Mouse (Mus musculus) lung, adult 2 months (tissue): ENCODE results near the gene Gm20388. TPM values are rescaled to one million over a fixed set of nuclear protein-coding genes. Genes with fewer than 3 reads are reported as not detected.

ENCODE experiments used
- DNase-seq: peaks from one replicate; pipeline ENCODE4 v3.0.0; 2022
- H3K4me1 ChIP-seq: fragments of 200-500 bp; 2 replicates; pipeline ENCODE4 v1.6.1; 2011; ENCODE audit warnings: low read length; ENCODE audit not compliant: control insufficient read depth, insufficient read depth
- H3K4me3 ChIP-seq: fragments of 200-500 bp; replicated peaks from 2 replicates; pipeline ENCODE3; 2011; ENCODE audit warnings: low read depth, mild to moderate bottlenecking, control low read depth, low read length; ENCODE audit errors: extremely low read depth
- CTCF ChIP-seq: fragments of 200-500 bp; IDR thresholded peaks from 2 replicates; pipeline ENCODE4 v1.5.1; 2011; ENCODE audit warnings: mild to moderate bottlenecking, low read length, control low read depth; ENCODE audit not compliant: insufficient read depth
- POLR2A ChIP-seq: fragments of 200-500 bp; IDR thresholded peaks from 2 replicates; pipeline ENCODE4 v1.6.1; 2011; ENCODE audit warnings: low read depth, mild to moderate bottlenecking, control low read depth, low read length, borderline replicate concordance; ENCODE audit errors: extremely low read depth
- whole genome bisulfite sequencing: fragments of 180-500 bp; shearing (Covaris S2); methylation state at CpG from one replicate; pipeline ENCODE4 v1.1.7; 2018; 5-methylcytosine and 5-hydroxymethylcytosine counted together
- polyA plus RNA-seq: library from polyadenylated mRNA; depleted of rRNA; stranded (reverse); fragments of >200 nt; gene quantifications from 2 replicates; pipeline ENCODE4 v1.2.3, GENCODE M21; 2012

Gene Gm20388
- polyA plus RNA-seq, 1 experiment, result 67.8 TPM

DNA sequence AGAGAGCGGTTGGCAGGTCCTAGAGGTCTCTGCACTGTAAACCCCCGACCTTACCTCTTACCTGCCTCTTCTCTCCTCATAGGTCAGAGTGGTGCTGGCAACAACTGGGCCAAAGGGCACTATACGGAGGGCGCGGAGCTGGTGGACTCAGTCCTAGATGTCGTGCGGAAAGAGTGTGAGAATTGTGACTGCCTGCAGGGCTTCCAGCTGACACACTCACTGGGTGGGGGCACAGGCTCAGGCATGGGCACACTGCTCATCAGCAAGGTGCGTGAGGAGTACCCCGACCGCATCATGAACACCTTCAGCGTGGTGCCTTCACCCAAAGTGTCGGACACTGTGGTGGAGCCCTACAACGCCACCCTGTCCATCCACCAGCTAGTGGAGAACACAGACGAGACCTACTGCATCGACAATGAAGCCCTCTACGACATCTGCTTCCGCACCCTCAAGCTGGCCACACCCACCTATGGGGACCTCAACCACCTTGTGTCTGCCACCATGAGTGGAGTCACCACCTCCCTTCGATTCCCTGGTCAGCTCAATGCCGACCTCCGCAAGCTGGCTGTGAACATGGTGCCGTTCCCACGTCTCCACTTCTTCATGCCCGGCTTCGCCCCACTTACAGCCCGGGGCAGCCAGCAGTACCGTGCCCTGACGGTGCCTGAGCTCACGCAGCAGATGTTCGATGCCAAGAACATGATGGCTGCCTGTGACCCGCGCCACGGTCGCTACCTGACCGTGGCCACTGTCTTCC, 3510.1 kb downstream of the Gm20388 start:
- DNase-seq, result no peak
- Histone ChIP-seq H3K4me1 (no peaks in the 10 kb centered on the region), H3K4me3 (no peak overlapping the region)
- WGBS, result 90% methylated on average over 34 of the region's 34 CpGs
- TF ChIP-seq POLR2A, result no peak
- no peak for TF ChIP-seq CTCF

DNA sequence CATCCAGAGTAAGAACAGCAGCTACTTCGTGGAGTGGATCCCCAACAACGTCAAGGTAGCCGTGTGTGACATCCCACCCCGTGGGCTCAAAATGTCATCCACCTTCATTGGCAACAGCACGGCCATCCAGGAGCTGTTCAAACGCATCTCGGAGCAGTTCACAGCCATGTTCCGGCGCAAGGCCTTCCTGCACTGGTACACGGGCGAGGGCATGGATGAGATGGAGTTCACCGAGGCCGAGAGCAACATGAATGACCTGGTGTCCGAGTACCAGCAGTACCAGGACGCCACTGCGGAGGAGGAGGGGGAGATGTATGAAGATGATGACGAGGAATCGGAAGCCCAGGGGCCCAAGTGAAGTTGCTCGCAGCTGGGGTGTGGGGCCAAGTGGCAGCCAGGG, 3510.7 kb downstream of the Gm20388 start:
- TF ChIP-seq CTCF (no peak), POLR2A (no peak)
- Histone ChIP-seq H3K4me3 (no peak overlapping the region), H3K4me1 (no peaks in the 10 kb centered on the region)
- no peak for DNase-seq
- WGBS, result 85% methylated on average over 19 of the region's 19 CpGs

DNA sequence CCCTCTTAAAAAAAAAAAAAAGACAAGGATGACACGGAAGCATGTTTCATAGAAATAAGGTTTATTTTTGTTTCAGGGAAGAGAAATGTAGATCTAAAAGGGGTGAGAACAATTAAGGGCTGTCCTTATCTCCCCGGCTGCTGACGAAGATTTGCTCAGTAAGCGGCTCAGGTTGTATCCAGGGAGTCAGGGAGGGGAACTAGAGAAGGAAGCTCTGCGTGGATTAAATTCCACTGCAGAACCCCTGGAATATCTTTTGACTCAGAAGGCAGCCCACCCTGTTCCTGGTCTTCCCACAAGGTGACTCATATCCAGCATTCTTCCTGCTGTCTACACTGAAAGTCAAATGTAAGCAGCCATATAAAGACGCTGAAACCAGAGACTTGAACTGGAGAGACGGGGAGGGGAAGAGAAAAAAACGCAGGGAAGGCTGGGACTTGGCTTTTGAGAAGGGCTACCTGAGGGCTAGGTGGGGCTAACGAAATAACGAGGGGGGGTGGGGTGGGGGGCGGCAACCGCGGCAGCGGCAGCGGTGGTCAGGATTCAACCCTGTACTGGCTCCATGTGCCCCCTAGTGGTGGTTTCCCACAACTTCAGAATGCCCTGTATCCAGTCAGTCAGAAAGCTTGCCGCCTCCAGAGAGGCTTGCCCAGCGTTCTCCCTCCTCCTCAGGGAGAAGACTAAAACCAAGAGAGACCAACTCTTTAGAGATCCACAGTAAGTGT, 3511.6 kb downstream of the Gm20388 start:
- 6% methylated on average over 17 of the region's 17 CpGs for WGBS
- DNase-seq, result peak; percentile 49
- H3K4me3 ChIP-seq, result no peak overlapping the region

DNA sequence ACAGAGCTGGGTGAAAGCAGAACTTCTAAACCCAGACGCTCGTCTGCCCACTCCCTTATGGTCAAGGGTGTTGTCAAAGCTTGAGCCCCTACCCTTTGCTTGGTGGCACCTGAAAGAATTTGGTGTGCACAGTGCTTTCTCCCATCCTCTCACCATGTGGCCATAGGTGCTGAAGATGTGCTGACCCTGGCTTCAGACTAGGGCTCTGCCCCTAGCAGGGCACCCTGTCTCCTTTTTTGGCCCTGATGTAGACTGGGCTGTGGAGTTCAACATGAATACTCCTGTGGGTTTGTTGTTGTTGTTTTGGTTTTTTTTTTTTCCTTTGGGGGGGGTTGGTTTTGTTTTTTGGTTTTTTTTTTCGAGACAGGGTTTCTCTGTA, 3512.1 kb downstream of the Gm20388 start:
- TF ChIP-seq CTCF (no peak), POLR2A (no peak)
- WGBS, result 13% methylated on average over 3 of the region's 3 CpGs
- no peak overlapping the region for H3K4me3 ChIP-seq
- no peaks in the 10 kb centered on the region for H3K4me1 ChIP-seq
- no peak for DNase-seq

More for the DNA sequence above, 3511.6 kb downstream of the Gm20388 start:
- H3K4me1 ChIP-seq, result no peaks in the 10 kb centered on the region
- TF ChIP-seq CTCF, result peak; percentile 59
- TF ChIP-seq POLR2A, result no peak

DNA sequence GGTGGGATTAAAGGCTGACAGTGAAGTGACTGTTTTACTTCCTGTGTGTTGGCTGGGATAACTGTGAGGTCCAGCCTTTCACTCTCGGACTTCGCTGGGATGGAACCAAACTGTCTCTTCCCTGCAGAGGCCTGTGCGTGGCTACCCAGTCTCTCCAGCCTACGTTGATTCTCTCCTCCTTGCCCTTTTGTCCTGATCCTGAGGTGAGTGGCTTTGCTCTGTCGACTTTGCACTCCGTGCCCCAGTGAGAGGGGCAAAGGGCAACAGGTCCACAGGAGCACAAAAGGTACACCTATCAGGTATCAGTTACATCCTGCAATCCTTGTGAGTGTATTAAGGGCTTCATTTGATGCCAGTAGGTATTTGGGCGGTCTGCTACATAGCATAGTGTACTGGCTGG, 3512.8 kb downstream of the Gm20388 start, which contains the start of gene Def8:
Gene Def8 (plus strand): TSS at position 87 of the 400 bp plus-strand sequence.
- Histone ChIP-seq H3K4me3 (no peak within 1 kb of the TSS), H3K4me1 (no peaks in the 10 kb centered on the region)
- WGBS, result 71% methylated on average over 7 of the region's 7 CpGs
- TF ChIP-seq CTCF, result no peak
- no peak for TF ChIP-seq POLR2A
- DNase-seq, result no peak

DNA sequence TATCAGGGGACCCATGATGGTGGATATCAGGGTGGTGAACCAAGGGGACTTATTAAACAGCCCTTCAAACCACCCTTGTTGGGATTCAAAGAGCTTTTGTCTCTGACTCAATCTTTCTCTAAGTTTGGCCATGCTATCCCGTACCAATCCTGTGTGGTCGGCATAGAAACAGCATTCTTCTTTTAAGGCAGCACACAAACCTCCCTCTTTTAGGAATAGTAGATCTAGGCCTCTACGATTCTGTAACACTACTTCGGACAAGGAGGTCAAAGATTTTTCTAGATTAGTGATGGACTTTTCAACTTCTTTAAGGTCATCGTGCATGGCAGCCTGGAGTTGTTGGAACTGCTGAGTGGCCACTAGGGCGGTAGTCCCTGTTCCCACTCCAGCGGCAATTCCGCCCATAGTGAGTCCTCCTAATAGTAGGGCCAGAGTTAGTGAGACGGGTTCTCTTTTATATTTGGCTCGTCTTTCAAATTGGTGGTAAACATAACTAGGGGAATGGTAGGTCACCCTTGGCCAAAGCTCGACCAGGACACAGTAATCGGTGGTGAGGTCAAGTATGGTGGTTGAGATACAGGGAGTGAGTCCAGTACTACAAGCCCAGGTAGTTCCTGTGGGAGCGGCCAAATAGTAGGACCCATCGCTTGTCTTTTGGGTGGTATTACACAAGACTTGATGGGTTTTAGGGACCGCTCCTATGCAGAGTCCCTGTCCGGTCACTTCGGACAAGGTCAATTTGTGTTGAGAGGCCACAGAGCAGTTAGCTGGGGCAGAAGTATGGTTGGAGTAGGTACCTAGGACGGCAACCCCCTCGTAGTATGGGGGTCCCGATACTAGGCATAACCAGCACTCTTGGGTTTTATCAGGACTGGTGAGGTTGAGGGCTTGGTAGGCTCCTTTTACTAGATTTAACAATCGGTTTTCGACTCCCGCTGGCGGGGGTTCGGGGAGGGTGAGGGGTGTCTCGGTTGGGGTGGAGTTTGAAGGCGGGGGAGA, 3516.2 kb downstream of the Gm20388 start:
- no peak overlapping the region for H3K4me3 ChIP-seq
- 96% methylated on average over 27 of the region's 27 CpGs for WGBS
- H3K4me1 ChIP-seq, result no peaks in the 10 kb centered on the region
- no peak for DNase-seq
- TF ChIP-seq CTCF, result no peak
- no peak for TF ChIP-seq POLR2A

DNA sequence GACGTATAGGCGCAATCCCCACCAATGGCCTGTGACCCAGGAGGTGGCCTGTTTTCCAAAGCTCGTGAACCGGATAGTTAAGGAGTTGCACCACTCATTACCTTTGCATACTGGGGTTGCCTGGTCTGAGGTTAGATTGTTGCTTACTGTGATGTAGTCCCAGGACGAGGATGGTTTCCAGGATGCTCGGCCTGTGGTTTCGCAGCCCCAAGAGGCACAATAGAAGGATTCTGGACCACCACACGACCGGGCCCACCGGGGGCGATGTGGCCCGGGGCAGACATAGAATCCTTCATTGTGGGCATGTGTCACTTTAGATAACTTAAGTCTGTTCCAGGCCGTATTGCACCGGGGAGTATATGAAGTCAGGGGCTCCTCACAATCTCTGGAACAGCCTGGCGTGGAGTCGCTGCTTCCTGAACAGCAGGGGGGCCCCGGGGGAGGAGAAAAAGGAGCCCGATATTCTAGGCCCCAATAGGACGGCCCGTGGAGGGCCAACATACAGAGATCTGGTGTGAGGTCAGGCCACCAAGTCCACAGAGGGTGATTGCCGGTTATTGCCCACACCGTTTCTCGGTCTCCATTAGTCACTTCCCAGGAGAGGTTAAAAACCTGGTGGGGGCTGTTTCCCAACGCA, 3517.1 kb downstream of the Gm20388 start:
- TF ChIP-seq CTCF (no peak), POLR2A (no peak)
- no peaks in the 10 kb centered on the region for H3K4me1 ChIP-seq

DNA sequence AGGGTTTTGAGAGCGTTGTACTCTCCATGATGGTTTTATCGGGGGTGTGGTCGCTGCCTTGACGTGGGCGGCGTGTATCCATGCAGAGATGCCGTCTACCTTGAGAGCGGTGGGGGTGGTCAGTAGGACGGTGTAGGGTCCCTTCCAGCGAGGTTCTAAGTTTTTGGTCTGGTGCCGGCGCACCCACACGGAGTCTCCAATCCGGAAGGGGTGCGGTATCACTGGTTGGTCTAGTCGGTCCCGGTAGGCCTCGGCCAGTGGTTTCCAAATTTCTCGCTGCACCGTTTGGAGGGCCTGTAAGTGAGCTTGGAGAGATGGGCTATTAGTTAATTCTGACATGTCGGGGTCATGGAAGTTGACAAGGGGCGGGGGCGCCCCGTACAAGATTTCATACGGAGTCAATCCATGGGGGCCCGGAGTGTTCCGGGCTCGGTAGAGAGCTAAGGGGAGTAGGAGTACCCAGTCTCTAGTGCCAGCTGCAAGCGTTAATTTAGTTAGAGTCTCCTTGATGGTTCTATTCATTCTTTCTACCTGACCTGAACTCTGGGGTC, 3517.8 kb downstream of the Gm20388 start:
- TF ChIP-seq POLR2A (no peak), CTCF (no peak)
- 98% methylated on average over 29 of the region's 29 CpGs for WGBS
- DNase-seq, result no peak
- no peak overlapping the region for H3K4me3 ChIP-seq
- no peaks in the 10 kb centered on the region for H3K4me1 ChIP-seq

More for the DNA sequence above, 3517.1 kb downstream of the Gm20388 start:
- WGBS, result 96% methylated on average over 24 of the region's 24 CpGs
- H3K4me3 ChIP-seq, result no peak overlapping the region
- DNase-seq, result no peak
